Mouse (Mus musculus): ENCODE data around the gene Plcb4.

Gene Plcb4

GRCm38 (mm10) chr2:136006280-136006679 is 347.5 kb downstream of the Plcb4 start:
- in situ Hi-C loops (cut with MboI), result no loop called here

- in situ Hi-C loops (cut with MboI), result no loop called here
These were observed 353.9 kb downstream of the Plcb4 start for GRCm38 (mm10) chr2:136012759-136013158.

- in situ Hi-C loops (cut with MboI), result no loop called here
These were observed 389.7 kb downstream of the Plcb4 start for GRCm38 (mm10) chr2:136048464-136048863.

- in situ Hi-C loops (cut with MboI), result no loop called here
These were observed 392.2 kb downstream of the Plcb4 start for GRCm38 (mm10) chr2:136050793-136051615.

GRCm38 (mm10) chr2:136051688-136052289 is 393.0 kb downstream of the Plcb4 start, which contains the start of gene Lamp5:
Gene Lamp5 (plus strand): TSS chr2:136052239.
- in situ Hi-C loops (cut with MboI), result no loop called here

GRCm38 (mm10) chr2:136057861-136058331 is 399.1 kb downstream of the Plcb4 start:
- in situ Hi-C loops (cut with MboI), result no loop called here

- in situ Hi-C loops (cut with MboI), result no loop called here
These were observed 399.6 kb downstream of the Plcb4 start for GRCm38 (mm10) chr2:136058398-136058797.

GRCm38 (mm10) chr2:136059029-136059669 is 400.3 kb downstream of the Plcb4 start:
- in situ Hi-C loops (cut with MboI), result no loop called here

Measured in mature B cell (primary cell).